Mouse (Mus musculus): ENCODE measurements around the gene Med9.

Gene Med9

DNA sequence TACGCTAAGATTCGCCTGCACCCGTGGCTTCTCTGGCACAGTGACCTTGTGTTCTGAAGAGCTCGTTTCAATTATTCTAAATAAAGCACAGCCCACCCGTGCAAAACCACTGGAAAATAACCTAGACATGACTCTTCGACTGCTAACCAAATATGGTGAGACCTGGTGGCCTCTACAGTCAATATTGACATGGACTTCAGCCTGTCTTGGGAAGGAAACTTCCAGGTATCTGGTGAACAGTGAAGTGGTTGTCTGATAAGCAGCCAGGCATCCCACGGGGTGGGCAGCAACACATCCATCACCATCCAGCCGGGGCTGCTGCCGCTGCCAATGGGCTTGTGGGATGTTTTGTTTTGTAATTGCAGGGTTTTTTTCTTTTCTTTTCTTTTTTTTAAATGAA lies 46.3 kb downstream of the Med9 start:
- no peak for DNase-seq (ENCODE audit: low read depth, low spot score)

DNA sequence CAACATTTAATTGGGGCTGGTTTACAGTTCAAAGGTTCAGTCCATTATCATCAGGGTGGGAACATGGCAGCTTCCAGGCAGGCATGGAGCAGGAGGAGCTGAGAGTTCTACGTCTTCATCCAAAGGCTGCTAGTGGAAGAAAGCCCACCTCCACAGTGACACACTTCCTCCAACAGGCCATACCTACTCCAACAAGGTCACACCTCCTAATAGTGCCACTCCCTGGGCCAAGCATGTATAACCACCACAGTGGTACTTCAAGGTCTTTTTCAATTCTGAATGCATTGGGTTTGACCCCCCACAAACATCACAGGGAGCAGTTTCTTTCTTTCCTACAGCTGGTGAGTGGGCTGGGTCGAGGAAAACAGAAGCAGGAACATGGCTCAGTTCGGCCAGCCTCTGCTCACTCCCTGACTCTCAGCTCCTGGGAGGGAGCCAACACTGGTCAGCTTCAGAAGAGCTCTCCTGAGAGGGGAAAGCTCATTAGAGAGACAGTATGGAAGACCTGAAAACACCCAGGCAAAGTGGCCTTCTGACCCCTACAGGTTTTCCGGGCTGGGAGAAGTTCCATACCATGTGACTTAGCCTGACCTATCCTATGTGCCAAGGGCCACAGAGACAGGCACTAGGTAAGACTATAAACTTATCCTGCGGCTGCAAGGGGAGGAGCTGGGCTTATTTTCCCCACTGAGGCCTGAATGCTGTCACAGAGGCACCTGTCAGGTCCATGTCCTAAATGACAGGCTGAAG lies 53.4 kb downstream of the Med9 start:
- DNase-seq (ENCODE audit: low read depth, low spot score), result no peak

DNA sequence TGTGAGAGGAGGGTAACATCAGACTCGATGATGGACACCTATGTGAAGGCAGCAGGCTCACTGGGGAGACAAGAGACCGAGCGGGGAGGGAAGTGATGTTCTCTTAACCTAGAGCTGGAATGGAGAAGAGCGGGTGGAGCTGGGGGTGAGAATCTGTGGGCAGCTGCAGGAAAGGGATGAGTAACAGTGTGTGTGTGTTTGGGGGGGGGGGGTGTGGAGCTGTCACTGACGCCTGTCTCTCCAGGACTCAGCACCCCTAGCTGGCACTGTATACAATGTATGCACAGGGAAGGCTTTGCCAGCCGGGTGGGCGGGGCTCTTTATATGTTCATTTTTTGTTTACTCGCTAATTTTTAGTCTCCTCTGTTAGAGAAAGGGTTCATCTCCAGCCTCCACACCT lies 55.8 kb downstream of the Med9 start:
- no peak for DNase-seq (ENCODE audit: low read depth, low spot score)

DNA sequence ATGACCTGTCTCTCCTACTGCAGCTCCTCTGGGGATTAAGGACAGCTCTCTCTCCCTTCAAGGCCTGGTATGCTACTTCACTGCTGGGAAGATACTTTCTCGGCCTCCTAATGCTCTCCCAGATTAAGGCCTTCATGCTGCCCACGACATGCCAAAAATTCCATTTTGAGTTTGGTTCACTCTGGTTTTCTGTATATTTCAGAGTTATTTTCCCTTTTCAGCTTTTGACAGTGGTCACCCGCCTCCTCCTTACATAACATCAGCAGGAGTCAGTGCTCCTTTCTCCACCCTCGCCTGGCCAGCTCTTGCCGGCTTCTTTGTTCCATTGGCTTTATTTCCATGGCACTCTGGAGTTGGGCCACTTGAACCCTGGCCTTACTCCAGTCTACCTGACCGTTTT lies 56.7 kb downstream of the Med9 start:
- no peak for DNase-seq (ENCODE audit: low read depth, low spot score)

DNA sequence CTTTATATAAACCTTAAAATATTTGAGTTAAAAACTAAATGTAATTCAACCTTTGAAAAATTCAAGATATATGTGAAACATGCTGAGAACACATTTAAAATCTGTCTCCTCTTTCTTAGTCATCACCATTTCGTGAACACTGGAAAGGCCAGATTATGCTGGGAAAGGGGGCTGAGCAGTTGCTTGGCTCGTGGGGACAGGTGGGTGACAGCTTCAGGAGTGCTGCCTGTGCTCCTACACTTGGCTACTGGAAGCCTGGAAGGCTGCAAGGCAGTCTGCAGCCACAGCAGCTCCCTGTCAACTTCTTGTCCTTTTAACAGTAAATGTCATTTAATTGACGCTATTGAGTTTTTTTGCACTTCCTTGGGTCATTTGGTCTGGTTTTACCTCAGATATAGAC lies 57.9 kb downstream of the Med9 start:
- DNase-seq (ENCODE audit: low read depth, low spot score), result no peak

DNA sequence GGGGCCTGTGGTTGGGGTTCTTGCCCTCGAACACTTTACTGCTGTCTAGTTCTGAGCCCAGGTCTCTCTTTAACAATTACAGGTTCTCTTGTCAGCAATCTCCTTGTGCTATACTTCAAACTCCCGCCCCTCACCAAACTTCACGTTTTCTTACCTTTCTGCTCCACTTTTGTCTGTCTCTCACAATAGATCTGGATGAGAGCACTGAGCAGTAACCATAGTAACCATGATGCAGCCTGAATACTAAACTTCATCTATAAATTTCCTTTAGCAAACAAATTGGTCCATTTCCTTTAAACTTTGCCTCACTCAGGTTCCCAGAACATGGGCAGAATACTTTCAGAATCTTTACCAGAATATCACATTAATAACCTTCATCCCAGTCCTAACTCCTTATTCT lies 61.4 kb downstream of the Med9 start:
- no peak for DNase-seq (ENCODE audit: low read depth, low spot score)

DNA sequence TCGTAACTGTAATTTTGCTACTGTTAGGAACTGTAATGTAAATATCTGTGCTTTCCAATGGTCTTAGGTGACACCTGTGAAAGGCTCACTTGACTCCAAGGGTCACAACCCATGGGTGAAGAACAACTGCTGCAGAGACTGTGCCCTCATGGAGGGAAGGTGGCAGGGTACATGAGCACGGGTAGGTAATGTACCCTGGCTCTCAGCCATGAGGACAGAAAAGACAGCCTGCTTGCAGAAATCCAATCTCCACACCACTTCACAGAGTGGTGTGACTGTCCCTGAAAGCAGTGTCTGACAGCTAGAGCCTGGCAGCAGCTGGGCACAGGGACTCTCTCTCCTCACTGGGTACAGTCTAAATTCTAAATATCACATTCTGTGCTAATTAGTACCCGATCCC lies 63.5 kb downstream of the Med9 start:
- DNase-seq (ENCODE audit: low read depth, low spot score), result no peak

All from A20 (cell line).